Mouse (Mus musculus): Measurements from ENCODE around the gene Clec4a3.
"Not testable (repeated sequence)": the region's sequence is repeated elsewhere in the genome, so short reads cannot be mapped to it uniquely, and the experiment has no call there.

The Clec4a3 gene

DNA sequence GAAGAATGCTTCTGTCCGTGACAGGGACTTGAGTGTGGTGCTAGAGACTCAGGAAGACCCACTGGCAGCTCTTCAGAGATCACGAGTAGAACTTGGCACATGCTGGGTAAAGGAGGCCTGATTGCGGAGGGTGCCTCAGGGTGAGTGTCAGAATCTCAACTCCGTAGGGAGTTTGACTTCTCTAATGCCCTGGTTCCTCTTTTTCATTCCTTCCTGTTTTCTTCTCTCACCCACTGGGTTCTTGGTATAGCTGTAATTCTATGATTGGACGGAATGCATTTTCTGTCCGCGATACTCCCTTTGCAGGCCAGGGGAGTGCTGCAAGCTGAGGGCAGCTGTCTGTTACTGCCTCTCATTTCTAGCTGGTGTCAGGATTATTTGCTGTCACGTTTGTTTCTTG lies at the start of gene Clec4a3:
Gene Clec4a3, plus strand, starts transcription at position 115 of the 400 bp plus-strand sequence.
- ATAC-seq (ENCODE audit: low TSS enrichment) = peak; percentile 38; the same call in 1 of the 2 replicates

DNA sequence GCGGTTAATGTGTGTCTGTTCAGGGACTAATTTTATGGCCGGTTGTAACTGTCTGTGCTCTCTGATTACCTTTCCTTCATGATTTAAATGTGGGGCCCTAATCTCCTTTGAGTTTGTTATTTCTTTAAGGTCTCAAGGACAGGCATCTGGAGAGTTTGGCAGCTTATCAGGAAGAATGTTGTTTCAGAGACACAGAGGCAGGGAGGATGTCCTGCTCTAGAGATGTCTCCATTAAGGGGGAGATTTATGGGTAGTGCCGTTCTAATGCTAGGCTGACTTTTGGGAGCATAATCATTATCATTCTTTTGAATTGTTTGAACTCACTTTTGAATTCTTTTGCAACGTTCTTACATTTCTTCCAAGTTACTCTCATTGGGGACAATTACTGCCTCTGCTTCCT lies 32.4 kb upstream of the Clec4a3 start:
- ATAC-seq (ENCODE audit: low TSS enrichment) = no peak

DNA sequence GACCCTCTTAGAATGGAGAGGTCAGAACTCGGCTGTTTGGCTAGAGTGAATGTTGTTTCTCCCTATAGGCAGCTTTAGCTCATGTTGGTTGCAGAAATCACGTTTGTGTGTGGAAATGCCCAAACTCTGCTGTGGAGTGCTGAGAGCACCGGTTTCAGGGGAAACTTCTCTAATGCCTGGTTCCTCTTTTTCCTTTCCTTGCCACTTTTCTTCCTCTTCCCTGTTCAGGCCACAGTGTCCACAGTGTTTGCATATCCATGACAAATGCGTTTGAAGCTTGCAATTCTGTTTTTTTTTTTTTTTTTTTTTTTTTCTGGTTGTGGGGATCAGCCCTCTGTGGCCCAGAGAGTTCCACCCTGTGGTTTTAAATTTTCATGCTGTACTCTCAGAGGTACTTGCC lies 30.9 kb upstream of the Clec4a3 start, which contains the start of gene Clec4a1:
Gene Clec4a1, plus strand, starts transcription at position 398 of the 400 bp plus-strand sequence.
- ATAC-seq (ENCODE audit: low TSS enrichment) = no peak

DNA sequence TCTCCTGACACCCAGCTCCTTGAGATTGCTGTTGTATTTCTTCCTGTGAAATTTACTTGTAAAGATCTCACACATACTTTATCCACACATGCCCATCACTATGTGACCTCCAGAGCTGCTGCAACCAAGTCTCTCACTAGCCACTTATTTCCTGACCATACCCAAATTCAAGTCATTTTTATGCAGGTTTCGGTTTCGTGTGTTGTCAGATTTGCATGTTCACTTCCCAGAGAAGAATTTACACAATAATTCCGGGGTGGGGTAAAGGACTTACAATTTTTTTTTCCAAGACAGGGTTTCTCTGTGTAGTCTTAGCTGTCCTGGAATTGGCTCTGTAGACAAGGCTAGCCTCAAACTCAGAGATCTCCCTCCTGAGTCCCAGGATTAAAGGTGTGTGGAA lies 17.5 kb upstream of the Clec4a3 start:
- ATAC-seq (ENCODE audit: low TSS enrichment) = no peak

DNA sequence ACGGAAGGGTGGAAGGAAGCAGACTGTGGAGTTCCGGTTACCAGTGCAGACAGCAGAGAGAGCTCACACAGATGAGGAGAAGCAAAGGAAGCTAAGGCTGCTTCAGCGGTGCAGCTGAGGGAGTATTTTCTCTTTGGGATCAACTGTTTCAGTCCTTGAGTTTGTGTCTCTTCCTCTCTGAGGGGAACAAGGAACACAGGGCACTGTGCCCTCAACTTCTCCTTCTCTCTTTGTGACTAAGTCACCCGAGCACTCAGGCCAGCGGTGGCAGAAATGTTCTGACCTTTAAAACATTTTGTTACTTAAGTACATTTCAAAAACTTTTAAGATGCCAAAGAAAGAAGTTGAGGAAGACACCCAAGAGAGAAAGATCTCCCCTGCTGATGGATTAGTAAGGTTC lies 12.7 kb upstream of the Clec4a3 start:
- no peak for ATAC-seq (ENCODE audit: low TSS enrichment)

DNA sequence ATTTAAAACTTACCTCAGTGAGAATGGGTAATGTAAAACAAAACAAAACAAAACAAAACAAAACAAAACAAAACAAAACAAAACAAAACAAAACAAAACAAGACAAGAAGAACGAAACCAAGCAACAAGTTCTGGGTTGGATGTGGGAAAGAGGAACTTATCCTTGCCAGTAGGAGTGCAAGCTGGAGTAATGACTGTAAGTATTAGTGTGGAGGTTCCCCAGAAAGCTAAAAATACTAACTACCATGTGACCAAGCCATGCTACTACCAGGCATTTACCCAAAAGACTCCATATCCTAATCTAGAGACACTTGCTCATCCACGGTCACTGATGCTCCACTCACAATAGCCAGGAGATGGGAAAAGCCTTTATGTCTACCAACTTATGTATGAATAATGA lies 5.6 kb upstream of the Clec4a3 start:
- no peak for ATAC-seq (ENCODE audit: low TSS enrichment)

DNA sequence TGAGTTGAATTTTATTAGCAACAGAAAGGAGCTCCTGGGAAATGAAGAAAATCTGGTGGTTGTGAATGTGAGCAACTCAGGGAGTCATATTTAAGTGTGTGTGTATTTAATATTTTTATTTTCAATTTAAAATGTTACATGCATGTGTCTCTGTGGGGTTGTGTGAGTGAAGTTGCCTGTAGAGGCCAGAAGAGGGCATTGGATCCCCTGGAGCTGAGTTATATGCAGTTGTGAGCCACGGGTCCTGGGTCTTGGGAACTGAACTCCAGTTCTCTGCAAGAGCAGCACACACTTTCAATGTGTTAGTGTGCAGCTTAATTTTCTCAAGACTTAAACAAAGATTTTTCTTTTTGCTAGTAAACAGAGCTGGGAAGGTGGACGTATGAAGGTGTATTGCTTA lies 12.2 kb downstream of the Clec4a3 start:
- no peak for ATAC-seq (ENCODE audit: low TSS enrichment)

DNA sequence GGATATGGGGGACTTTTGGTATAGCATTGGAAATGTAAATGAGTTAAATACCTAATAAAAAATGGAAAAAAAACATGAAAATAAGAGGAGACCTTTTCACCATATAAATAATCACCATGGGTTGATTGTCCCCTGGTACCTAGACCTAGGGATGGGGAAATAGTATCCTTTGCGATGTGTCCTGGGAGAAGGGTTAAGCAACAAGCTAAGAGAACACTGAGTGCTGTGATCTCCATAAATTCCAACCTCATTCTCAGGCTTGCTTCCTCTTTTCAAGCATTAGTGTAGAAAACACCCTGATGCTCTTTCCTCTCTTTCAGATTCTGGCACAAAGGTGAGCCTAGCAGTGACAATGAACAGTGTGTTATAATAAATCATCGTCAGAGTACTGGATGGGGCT lies 16.7 kb downstream of the Clec4a3 start:
- no peak for ATAC-seq (ENCODE audit: low TSS enrichment)

DNA sequence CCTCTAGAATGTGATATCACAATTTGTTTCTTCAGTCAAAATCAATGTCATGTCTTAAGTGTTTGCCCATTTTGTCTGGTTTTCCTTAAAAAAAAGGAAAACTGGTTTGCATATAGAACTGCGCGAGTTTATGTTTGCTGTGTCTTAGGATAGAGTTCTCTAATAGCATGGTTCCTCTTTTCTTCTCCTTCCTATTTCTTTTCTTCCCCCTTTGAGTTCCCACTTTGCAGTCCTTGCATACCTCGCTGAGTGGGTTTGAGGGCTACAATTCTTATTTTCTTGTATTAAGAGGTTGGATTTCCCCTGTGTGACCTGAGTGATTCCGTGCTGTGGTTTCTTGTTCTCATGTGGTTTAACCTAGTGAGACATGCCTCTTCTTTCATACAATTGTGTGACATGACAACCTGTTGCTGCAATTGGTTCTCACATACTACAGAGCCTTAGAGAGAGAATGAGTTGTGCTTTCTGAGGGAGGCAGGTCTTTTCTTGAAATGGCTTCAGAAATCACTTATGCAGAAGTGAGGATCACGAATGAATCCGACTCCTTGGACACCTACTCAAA lies 37.6 kb downstream of the Clec4a3 start, which contains the start of gene Clec4a4:
Gene Clec4a4, plus strand, starts transcription at position 492 of the 562 bp plus-strand sequence.
- no peak for ATAC-seq (ENCODE audit: low TSS enrichment)

DNA sequence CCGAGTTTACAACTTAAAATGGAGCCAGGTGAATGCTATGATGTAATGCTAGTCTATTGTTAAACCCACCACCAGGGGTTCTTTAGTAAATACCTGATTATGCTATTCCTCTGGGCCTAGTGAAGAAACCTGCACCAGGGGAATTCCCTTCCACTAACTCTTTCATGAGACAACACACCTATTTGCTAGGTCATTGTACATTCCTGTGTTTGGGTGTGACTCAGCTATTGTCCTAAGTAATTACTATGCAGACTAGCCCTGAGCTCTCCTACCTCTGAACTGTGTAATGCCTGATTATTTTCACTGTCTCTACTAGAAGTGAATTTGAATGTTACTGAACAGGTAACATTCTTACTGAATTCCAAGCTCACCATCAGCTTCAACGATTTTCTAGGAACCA lies 52.4 kb downstream of the Clec4a3 start:
- not testable (repeated sequence) for ATAC-seq (ENCODE audit: low TSS enrichment)

DNA sequence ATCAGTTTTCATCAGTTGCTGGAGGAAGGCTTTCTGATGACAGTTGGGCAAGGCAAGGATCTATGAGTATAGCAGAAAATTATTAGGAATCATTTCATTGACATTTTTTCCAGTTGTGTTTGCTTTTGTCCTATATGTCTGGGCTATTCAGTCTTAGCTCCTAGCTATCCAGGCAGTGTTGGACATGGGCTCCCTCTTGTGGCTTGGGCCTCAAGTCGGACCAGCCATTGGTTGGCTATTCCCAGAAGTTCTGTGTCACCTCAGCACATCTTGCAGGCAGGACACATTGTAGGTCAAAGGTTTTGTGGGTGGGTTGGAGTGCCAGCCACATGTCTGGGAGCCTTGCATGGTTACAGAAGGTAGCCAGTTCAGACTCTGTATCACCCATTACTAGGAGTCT lies 53.3 kb downstream of the Clec4a3 start:
- ATAC-seq (ENCODE audit: low TSS enrichment) = no peak

All from frontal cortex, adult (tissue).